Mouse (Mus musculus): ENCODE measurements around the gene Gnaz.

DNA sequence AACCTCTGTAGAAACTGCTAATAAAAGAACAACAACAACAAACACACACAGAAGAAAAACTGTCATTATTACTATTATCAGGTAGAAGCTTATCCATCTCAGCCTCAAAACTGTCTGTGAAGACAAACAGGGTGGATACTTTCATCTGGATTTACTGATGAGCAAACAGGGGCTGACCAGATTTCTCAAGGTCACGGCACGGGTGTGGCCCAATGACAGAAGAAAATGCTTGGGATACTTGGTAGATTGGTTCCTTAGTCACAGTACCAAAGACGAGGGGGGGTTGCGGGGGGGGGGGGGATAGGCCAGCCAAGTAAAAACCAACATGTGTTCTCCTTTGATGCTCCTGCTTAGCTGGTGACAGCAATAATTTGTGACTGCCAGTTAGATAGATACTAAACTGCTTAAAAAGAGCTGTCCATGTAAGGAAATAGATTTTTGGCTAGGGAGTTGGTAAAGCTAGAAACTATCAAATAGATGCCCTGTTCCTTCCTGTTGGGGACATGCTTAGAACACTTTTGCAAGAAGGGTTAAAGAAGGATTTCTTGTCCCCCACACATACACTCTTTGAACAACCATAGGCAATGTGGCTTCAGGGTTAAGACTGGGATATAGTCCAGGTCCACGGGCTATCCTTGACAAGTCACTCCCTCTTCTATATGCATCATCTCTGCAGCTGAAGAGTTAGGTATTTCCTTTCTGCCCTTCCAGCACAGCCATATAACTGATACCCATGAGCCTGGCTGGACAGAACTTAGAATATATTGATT, 64.6 kb downstream of the Gnaz start:
- no peak for TF ChIP-seq POLR2A (IDR thresholded peaks at IDR 0.05; ENCODE audit: extremely low read depth, insufficient read depth, low read length)
- no peak for TF ChIP-seq CTCF (IDR thresholded peaks at IDR 0.05; ENCODE audit: extremely low read depth, insufficient read depth, low read length)
